Mouse (Mus musculus): Measurements from ENCODE around the gene Acot6. TPM values are rescaled to one million over a fixed set of nuclear protein-coding genes. Genes with fewer than 3 reads are reported as not detected.

The Acot6 gene
- polyA plus RNA-seq, 1 experiment from 2014 or later = 1.5 TPM

Other genes with a start within 250 kb of the Acot6 start
- gene Numb, start 178.7 kb upstream of the Acot6 start, polyA plus RNA-seq (2014; fragmentation: Nextera tagmentation; extraction: Ambion mirVana) = 30.1 and 32.2 TPM in 2 replicates
- 13.0 and 17.2 TPM in 2 replicates for gene Riox1, start 150.0 kb upstream of the Acot6 start, polyA plus RNA-seq (2014; fragmentation: Nextera tagmentation; extraction: Ambion mirVana)
- not detected in 2 replicates for gene Heatr4, start 115.8 kb upstream of the Acot6 start, polyA plus RNA-seq (2014; fragmentation: Nextera tagmentation; extraction: Ambion mirVana)
- 25.9 and 26.6 TPM in 2 replicates for gene Acot2, start 112.8 kb upstream of the Acot6 start, polyA plus RNA-seq (2014; fragmentation: Nextera tagmentation; extraction: Ambion mirVana)
- gene Acot1, start 91.2 kb upstream of the Acot6 start, polyA plus RNA-seq (2014; fragmentation: Nextera tagmentation; extraction: Ambion mirVana) = 89.0 and 99.5 TPM in 2 replicates
- gene Acot4, start 62.3 kb upstream of the Acot6 start, polyA plus RNA-seq (2014; fragmentation: Nextera tagmentation; extraction: Ambion mirVana) = 2.2 and 2.5 TPM in 2 replicates
- gene Gm49366, start 61.7 kb upstream of the Acot6 start, polyA plus RNA-seq (2014; fragmentation: Nextera tagmentation; extraction: Ambion mirVana) = not detected in 2 replicates
- 0.55 and 0.68 TPM in 2 replicates for gene Acot3, start 48.5 kb upstream of the Acot6 start, polyA plus RNA-seq (2014; fragmentation: Nextera tagmentation; extraction: Ambion mirVana)
- not detected in 2 replicates for gene Acot5, start 31.3 kb upstream of the Acot6 start, polyA plus RNA-seq (2014; fragmentation: Nextera tagmentation; extraction: Ambion mirVana)
- 2.8 and 3.5 TPM in 2 replicates for gene Dnal1, start 13.7 kb downstream of the Acot6 start, polyA plus RNA-seq (2014; fragmentation: Nextera tagmentation; extraction: Ambion mirVana)
- 0.56 and 0.84 TPM in 2 replicates for gene Pnma1, start 47.8 kb downstream of the Acot6 start, polyA plus RNA-seq (2014; fragmentation: Nextera tagmentation; extraction: Ambion mirVana)
- gene Elmsan1, start 118.2 kb downstream of the Acot6 start, polyA plus RNA-seq (2014; fragmentation: Nextera tagmentation; extraction: Ambion mirVana) = 8.2 and 8.8 TPM in 2 replicates
- gene Ptgr2, start 184.6 kb downstream of the Acot6 start, polyA plus RNA-seq (2014; fragmentation: Nextera tagmentation; extraction: Ambion mirVana) = 26.1 and 30.4 TPM in 2 replicates
- gene Zfp410, start 216.2 kb downstream of the Acot6 start, polyA plus RNA-seq (2014; fragmentation: Nextera tagmentation; extraction: Ambion mirVana) = 66.0 and 79.7 TPM in 2 replicates